Mouse (Mus musculus) activated CD4-positive, CD25-positive, alpha-beta regulatory T cell (primary cell): Measurements from ENCODE around the gene Ott. TPM values are rescaled to one million over a fixed set of nuclear protein-coding genes. Genes with fewer than 3 reads are reported as not detected.

Experiments
- polyA plus RNA-seq, 2 experiments: library from polyadenylated mRNA; unstranded; fragments of 100-300 nt; shearing (Covaris generic); gene quantifications; one replicate each; pipeline ENCODE4 v1.2.1; 2017

Ott gene
- polyA plus RNA-seq = not detected

GRCm38 (mm10) chrX:149073982-149074381, at the start of gene Ott:
Ott (plus strand) TSS chrX:149074282.

Other genes starting within 250 kb of the Ott start
- not detected for gene Luzp4, start 216.6 kb upstream of the Ott start, polyA plus RNA-seq
- gene Gm15093, start 198.1 kb downstream of the Ott start, polyA plus RNA-seq = not detected